Mouse (Mus musculus) bone marrow macrophage, adult 2 months (primary cell): ENCODE data around the gene Dok3.

Experiments
- CTCF ChIP-seq: IDR thresholded peaks from 2 replicates; pipeline ENCODE4 v1.5.1; 2012; ENCODE audit warnings: low read depth, mild to moderate bottlenecking, low read length, moderate library complexity
- POLR2A ChIP-seq: IDR thresholded peaks from 2 replicates; pipeline ENCODE4 v1.6.1; 2012; ENCODE audit warnings: mild to moderate bottlenecking, low read depth, low read length, borderline replicate concordance

- TF ChIP-seq CTCF (no peak), POLR2A (no peak)
Observed at GRCm38 (mm10) chr13:55484520-55485088, 44.5 kb downstream of the Dok3 start.
